Mouse (Mus musculus) mouse embryonic stem cell (cell line): ENCODE data around the gene Htr5b.

ENCODE experiments used
- in situ Hi-C, 2 experiments: fragments of 300-500 bp; cut with MboI; formaldehyde crosslinking; loops; 1 replicate in 1 of 2; 3 replicates in 1 of 2; pipeline ENCODE4 v1.14.3; 2019 to 2020; ENCODE audit warnings: low sequenced_read_pairs in 2 of 2, low pct_unique_long_range_greater_than_20kb in 1 of 2, mixed read lengths in 1 of 2; ENCODE audit not compliant: unreplicated experiment in 1 of 2

Gene Htr5b

DNA sequence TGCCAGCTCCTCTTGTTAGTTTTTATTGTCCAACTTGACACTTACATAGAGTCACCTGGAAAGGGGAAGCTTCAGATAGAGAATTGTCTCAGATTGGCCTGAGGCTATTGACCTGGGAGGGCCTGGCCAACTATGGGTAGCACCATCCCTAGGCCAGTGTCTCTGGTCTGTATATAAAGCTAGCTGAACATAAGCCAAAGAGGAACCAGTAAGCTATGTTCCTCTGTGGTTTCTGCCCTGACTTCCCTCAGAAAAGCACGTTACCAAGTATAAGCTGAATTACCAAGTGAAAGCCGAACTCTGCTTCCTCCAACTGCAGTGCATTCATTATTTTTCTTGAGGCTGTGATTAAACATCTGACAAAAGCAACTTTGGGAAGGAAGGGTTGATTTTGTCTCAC is 19.5 kb downstream of the Htr5b start:
- in situ Hi-C loops: no loop called here

DNA sequence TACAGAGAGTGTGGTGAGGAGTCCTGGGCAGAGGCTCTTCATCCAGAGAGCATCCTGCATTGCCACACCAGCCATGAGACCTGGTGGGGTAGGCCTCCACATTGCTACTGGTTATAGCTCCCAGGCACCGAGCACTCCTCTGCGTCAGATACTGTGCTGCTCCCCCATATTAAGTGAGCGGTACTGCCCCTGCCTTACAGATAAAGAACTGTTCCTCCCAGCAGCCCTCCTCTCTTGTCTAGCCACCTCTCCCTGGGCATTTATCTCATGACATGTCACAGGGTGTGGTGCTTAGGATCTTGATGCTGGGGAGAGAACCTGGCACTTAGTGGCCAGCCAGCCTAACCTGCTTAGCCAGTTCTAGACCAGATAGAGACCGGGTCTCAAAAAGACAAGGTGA is 31.2 kb downstream of the Htr5b start:
- in situ Hi-C loops: no loop called here

DNA sequence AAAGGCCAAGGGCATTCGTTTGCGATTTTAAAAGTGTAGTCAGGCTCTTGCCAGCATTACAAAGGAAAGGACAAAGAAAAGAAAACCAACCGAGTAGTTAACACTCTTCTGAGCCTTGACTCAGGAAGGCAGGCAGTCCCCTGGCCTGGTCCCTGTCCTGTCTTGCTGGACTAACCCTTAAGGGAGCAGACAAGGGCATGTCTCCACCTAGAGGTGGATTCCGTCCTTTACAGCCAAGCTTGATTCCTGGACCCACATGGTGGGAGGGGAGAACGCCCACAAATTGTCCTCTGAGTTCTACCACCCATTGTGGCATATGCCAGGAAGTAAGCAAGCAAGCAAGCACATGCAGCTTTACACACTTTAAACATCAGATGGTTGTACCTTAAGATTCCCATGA is 38.0 kb downstream of the Htr5b start:
- in situ Hi-C loops: no loop called here

DNA sequence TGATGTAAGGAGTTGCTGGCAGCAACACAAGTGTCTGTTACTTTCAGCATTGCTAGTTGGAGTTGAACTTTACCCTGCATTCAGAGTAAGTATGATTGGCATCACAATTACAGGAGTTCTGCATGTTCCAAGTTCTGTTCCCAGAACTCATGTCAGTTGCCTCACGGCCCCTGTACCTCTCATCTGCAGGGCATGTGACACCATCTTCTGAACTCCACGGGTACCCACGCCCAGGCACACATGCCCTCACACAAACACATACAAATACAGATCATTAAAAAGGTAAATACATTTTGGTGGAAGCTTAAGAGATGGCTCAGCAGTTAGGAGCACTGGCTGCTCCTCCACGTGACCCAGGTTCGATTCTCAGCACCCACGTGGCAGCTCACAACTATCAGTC is 41.5 kb downstream of the Htr5b start:
- in situ Hi-C loops: no loop called here

DNA sequence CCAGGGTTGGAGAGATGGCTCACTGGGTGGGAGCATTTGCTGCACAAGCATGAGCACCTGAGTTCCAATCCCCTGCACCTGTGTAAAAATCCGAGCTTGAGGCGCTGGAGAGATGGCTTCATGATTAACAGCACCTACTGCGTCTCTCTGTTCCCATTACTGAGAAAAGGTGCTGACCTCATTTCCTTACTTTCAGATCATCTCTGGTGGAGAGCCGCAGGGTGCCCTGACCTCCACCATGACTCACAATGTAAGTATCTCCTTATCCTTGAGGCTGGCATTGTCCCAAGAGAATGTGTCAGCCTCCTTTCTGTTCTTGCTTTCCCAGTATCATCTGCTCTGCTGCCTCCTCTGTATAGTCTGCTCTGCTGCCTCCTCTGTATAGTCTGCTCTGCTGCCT is 45.2 kb downstream of the Htr5b start:
- in situ Hi-C loops: no loop called here

DNA sequence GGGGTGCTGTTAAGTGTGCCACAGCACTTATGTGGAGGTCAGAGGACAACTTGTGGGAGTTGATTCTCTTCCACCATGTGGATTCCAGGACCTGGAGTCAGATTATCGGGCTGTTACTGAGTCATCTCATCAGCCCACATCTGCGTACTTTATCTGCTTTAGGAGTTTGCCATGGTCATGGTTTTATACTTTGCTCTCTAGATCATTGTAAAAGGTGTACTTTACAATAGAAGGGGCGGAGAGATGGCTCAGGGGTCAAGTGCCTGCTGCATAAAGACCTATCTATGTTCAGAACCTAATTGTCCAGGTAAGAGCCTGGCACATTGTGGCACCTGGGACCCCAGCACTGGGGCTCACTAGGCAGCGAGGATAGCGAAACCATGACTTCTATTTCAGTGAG is 48.9 kb downstream of the Htr5b start:
- in situ Hi-C loops: no loop called here

DNA sequence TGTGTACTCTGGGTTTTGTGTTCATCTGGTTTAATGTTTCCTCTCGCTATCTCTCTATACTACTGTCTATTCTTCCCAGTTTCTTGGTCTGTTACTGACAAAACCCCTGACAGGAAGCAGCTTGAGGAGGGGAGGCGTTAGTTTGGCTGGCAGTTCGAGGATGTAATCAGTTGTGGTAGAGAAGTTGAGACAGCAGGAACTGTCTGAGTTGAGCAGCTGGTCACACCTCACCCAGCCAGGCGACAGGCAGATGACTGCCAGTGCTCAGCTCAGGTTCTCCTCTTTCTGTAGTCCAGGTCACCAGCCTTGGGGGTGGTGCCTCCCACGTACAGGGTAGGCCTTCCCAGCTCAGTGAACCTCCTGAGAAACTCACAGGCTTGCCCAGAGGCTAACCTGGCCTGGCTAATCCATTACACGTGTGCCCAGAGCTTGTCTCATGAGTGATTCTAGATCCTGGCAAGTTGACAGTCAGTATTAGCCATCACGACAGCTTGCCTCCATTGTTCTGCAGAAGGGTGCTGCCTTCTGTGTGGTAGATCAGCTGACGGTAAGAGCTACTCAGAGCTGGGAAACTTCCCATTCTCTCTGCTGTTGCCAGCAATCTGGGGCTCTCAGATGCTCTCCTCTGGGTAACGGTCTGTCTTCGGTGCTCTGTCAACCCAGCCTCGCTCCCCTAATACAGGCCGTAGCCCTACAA is 49.8 kb downstream of the Htr5b start:
- in situ Hi-C loops: no loop called here

DNA sequence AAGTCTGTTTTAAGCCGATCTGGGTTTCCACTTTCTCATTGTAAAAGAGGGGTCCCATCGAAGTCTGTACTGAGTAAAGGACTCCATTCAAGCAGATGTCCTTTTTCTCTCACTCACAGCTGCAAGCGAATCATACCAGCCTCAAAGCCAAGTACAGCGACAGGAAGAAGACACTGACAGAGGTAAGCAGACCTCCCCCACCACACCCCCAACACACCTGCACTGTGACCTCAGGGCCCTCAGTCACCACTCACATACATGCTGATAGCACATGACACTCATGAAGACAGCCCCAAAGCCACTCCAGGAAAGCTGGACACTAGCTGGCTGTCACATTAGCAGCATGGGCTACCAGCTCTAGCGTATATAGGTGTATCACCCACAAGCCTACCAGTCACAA is 50.5 kb downstream of the Htr5b start:
- in situ Hi-C loops: no loop called here

DNA sequence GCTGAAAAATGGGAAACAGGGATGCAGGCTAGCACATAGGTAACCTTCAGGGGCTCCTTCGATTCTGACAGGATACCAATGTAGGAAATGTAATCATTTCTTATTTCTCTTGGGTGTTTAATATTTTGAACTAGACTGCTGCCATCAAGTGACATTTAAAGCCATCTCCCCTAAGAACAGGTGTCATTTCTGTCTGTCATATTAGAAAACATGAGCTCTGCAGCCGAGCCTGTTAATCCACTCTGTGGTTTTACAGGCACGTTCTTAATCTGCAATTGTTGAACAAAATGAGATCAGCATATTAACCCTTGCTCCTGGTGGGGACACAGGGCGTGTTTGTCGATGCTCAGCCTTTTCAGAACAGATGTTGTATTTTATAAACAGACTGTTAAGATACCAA is 56.8 kb downstream of the Htr5b start:
- in situ Hi-C loops: no loop called here

DNA sequence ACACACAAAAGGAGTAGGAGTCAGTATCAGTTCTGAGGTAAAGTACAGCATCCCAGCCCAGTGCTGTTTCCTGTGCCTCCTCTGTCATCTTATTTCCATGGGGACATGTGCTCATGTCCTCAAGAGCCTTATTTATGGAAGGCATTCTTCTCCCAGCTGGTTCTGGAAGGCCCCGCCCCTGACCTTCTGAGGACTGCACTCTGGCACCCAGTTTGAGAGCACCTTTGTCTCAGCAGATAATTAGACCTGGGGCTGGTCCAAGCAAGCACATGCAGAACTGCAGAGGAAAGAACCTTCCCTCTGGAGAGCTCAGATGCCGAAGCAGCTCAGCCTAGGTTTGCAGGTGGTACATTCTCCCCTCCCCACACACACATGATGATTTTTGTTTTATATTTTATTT is 60.0 kb downstream of the Htr5b start:
- in situ Hi-C loops: no loop called here

DNA sequence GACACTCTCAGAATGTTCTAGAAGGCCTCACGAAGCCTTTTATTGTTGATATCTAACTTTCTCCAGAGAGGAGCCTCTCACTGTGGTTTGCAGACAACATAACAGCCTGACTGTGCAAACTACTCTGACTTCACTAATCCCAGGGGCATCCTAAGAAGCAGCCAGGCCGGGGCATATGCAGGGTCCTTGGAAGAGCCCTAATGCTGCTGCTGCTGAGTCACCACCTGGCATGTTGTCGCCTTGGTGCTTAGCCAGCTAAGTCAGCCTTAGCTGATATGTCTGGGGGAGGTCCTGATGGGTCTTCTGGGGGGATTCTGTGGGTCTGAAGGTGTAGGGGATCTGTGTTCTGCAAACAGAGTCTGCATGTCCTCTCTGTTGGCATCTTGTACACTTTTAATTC is 62.0 kb downstream of the Htr5b start:
- in situ Hi-C loops: no loop called here

DNA sequence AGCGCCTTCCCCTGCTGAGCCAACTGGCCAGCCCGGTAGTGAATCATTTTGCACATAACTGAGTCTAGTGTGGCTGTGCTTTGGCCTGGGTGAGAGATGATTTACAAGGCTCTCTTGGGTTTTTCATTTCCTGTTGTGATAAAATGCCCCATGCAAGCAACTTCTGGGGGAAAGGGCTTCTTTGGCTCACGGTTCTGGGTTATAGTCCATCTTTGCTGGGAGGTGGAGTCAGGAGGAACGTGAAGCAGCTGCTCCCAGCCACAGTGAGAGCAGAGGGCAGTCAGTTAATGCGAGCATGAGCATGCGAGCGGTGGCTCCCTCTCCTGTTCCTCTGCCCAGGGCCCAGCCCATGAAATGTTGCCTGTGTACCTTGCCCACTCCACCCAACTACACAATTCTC is 64.5 kb downstream of the Htr5b start:
- in situ Hi-C loops: no loop called here

DNA sequence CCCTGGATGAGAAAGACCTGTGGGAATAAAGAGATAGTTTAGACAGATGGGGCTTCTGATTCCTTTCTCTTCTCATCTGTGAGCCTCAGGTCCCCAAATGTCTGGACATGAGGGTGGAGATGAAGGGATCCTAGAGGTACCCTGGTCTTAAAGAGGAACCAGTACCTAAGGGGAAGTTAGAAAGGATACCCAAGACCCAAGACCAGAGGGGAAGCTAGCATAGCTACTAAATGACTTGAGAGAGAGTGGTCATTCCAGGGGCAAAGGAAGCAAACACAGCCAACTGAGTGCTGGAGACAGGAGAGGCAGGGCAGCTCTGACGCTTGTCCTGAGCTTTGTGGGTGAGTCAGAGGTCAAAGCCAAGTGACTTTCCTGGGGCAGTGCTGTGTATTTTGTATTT is 65.6 kb downstream of the Htr5b start:
- in situ Hi-C loops: no loop called here

DNA sequence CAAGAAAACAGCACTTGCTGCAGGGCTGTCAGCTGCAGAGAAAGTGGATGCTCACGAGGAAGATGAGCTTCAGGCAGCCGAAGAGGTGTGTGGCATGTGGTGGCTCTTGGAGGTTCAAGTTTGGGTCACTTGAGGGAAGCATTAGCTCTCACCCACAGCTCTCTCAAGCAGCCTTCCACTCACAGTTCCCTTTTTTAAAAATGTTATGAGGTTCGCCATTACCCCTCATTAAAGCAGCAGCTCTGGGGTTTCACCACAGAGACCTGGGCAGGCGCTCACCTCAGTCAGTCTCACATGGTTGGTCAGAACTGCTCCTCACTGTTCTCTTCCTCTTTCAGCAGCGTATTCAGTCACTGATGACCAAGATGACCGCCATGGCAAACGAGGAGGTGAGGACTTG is 66.4 kb downstream of the Htr5b start:
- in situ Hi-C loops: no loop called here

DNA sequence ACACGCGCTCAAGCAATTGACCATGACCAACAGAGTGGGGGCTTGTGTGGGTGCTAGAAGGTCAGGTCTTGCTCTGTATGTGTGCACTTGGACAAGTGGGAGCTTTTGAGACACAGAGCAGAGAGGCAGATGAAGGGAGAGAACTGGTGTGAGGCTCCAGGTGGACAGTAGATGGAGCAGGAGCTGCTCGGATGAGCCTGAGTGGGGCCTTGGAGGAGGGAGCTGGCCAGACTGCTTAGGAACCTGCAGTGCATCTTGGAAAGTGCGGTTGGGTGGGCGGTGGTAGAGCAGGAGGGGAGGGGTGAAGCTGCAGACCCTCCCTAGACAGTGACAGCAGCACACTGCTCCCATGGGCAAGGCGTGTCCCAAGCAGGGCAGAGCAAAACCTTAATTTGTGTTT is 68.2 kb downstream of the Htr5b start:
- in situ Hi-C loops: no loop called here
